Mouse (Mus musculus) C2C12 (cell line): ENCODE measurements around the gene Gm38431. TPM values are rescaled to one million over a fixed set of nuclear protein-coding genes. Genes with fewer than 3 reads are reported as not detected.
A peak's percentile ranks its signal among the peaks of the same experiment; 100 is the strongest.

ENCODE experiments used
- H3K27me3 ChIP-seq: one replicate; pipeline ENCODE4 v1.6.1; 2011; ENCODE audit not compliant: control insufficient read depth, insufficient read depth, insufficient read length
- H3K36me3 ChIP-seq: one replicate; pipeline ENCODE4 v1.6.1; 2011; ENCODE audit not compliant: control insufficient read depth, insufficient read depth
- H3K4me3 ChIP-seq: one replicate; pipeline ENCODE4 v1.5.1; 2011; ENCODE audit warnings: mild to moderate bottlenecking, control low read depth; ENCODE audit not compliant: poor library complexity, insufficient read depth, severe bottlenecking
- H3K79me2 ChIP-seq: one replicate; pipeline ENCODE4 v1.6.1; 2011; ENCODE audit not compliant: control insufficient read depth, insufficient read depth
- H3K79me3 ChIP-seq: one replicate; pipeline ENCODE4 v1.6.1; 2011; ENCODE audit warnings: low read depth, control low read depth
- H3ac ChIP-seq: one replicate; pipeline ENCODE3; 2011; ENCODE audit warnings: low read depth; ENCODE audit not compliant: control insufficient read depth, insufficient read length
- CEBPB ChIP-seq: IDR thresholded peaks from one replicate; pipeline ENCODE4 v1.6.1; 2011; ENCODE audit warnings: low read depth, mild to moderate bottlenecking, control low read depth, moderate library complexity
- CTCF ChIP-seq: IDR thresholded peaks from one replicate; pipeline ENCODE4 v1.5.1; 2011; ENCODE audit not compliant: control insufficient read depth, insufficient read depth, insufficient read length
- FOSL1 ChIP-seq: IDR thresholded peaks from one replicate; pipeline ENCODE4 v1.8.0; 2011; ENCODE audit warnings: mild to moderate bottlenecking, low read length; ENCODE audit not compliant: poor library complexity, insufficient read depth, severe bottlenecking
- MAX ChIP-seq: IDR thresholded peaks from one replicate; pipeline ENCODE4 v1.6.1; 2011; ENCODE audit warnings: mild to moderate bottlenecking, control low read depth
- MYOD1 ChIP-seq: IDR thresholded peaks from one replicate; pipeline ENCODE4 v1.6.1; 2011; ENCODE audit warnings: low read depth; ENCODE audit not compliant: control insufficient read depth, insufficient read length
- MYOG ChIP-seq: IDR thresholded peaks from one replicate; pipeline ENCODE4 v1.6.1; 2011; ENCODE audit not compliant: control insufficient read depth, insufficient read length; ENCODE audit errors: extremely low read depth
- USF1 ChIP-seq: IDR thresholded peaks from one replicate; pipeline ENCODE4 v1.6.1; 2011; ENCODE audit warnings: low read depth, mild to moderate bottlenecking, control low read depth, moderate library complexity
- polyA plus RNA-seq: library from polyadenylated mRNA; unstranded; fragments of >200 nt; fragmentation: generic; extraction: Trizol; gene quantifications from one replicate; pipeline ENCODE4 v1.2.1, GENCODE M21; 2012; ENCODE audit warnings: missing spikeins

Gene Gm38431
- polyA plus RNA-seq, 1 experiment, result 1.3 TPM

DNA sequence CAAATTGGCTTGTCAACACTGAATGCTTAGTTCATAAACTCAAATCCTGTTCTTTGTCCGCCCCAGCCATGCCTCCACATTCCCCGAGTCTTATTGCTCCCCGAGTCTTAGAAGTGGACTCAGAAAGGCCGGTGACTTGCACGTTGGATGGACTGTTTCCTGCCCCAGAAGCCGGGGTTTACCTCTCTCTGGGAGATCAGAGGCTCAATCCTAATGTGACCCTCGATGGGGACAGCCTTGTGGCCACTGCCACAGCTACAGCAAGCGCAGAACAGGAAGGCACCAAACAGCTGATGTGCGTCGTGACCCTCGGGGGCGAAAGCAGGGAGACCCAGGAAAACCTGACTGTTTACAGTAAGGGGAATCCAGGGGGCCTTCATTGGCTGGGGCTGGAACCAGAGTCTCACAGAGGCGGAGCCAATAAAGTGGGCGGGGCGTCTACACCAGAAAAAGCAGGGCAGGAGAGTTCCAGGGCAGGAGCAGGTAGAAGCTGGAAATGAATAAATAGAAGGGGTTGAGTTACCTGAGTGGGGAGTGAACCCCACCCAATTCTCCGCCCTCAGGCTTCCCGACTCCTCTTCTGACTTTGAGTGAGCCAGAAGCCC is 57.2 kb downstream of the Gm38431 start:
- Histone ChIP-seq H3K79me2 (no peaks in the 10 kb centered on the region), H3K79me3 (no peaks in the 10 kb centered on the region), H3K4me3 (no peak overlapping the region), H3K36me3 (no peaks in the 10 kb centered on the region), H3K27me3 (peaks cover 34% of the 10 kb centered on the region), H3ac (no peak overlapping the region)
- TF ChIP-seq USF1 (no peak), CTCF (no peak), MYOD1 (no peak), MAX (no peak), CEBPB (no peak), FOSL1 (no peak), MYOG (no peak)

DNA sequence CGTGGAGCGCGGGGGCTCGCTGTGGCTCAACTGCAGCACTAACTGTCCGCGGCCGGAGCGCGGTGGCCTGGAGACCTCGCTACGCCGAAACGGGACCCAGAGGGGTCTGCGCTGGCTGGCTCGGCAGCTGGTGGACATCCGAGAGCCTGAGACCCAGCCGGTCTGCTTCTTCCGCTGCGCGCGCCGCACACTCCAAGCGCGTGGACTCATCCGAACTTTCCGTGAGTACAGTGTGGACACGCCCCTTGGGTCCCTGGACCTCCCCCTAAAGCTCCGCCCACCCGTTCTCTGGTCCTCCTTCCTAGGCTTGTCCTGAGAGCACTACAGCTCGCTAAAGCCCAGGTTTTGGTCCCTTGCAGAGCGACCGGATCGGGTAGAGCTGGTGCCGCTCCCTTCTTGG is 58.7 kb downstream of the Gm38431 start:
- Histone ChIP-seq H3ac (peak overlapping the region; percentile 69), H3K79me2 (no peaks in the 10 kb centered on the region), H3K79me3 (no peaks in the 10 kb centered on the region), H3K27me3 (peaks cover 28% of the 10 kb centered on the region), H3K36me3 (no peaks in the 10 kb centered on the region), H3K4me3 (peak overlapping the region; percentile 21)
- no peak for TF ChIP-seq CEBPB
- TF ChIP-seq MYOG, result no peak
- no peak for TF ChIP-seq MAX
- TF ChIP-seq FOSL1, result no peak
- no peak for TF ChIP-seq MYOD1
- no peak for TF ChIP-seq USF1

DNA sequence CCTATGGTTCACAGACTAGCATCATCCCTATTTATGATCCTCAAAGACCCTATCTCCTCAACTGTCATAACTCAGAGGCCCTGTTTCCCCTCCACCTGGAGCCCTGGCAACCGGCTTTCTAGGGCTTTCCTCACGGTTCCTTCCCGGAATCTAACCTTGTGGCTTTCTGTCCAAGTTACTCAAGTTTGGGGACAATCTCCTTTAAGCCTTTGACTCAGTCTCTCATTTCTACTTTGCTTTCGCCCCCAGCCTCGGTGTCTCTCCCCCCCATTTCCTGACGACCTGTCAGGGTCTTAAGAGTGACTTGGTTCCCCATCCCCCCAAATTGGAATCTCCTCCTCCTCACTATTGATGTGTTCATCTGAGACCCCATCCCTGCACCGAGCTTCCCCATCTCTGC is 59.3 kb downstream of the Gm38431 start:
- Histone ChIP-seq H3K79me3 (no peaks in the 10 kb centered on the region), H3K27me3 (peaks cover 21% of the 10 kb centered on the region), H3K79me2 (no peaks in the 10 kb centered on the region), H3ac (no peak overlapping the region), H3K4me3 (no peak overlapping the region), H3K36me3 (no peaks in the 10 kb centered on the region)
- TF ChIP-seq MAX (no peak), FOSL1 (no peak), MYOG (no peak), CTCF (no peak), CEBPB (no peak), MYOD1 (no peak), USF1 (no peak)

DNA sequence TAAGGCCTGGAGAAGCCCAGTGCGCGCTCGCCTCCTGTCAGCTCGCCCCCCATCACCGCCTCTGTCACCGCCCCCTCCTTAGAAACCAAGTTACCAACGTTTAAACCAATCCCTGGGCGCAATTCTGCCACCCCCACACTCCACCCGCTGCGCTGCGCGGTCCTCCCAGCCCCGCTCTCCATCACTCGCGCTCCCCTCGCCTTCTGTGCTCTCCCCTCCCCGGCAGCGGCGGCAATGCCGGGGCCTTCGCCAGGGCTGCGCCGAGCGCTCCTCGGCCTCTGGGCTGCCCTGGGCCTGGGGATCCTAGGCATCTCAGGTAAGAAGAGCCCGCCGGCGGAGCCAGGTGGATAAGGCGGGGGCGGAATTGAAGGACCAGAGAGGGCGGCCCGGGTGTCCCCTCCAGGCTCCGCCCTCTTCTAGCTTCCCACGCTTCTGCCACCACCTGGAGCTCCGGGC is 59.9 kb downstream of the Gm38431 start, which contains the start of gene Icam5:
Icam5 (plus strand) TSS at position 178 of the 456 bp plus-strand sequence.
- Histone ChIP-seq H3ac (peak within 1 kb of the TSS; percentile 69), H3K79me3 (no peaks in the 10 kb centered on the region), H3K79me2 (no peaks in the 10 kb centered on the region), H3K36me3 (no peaks in the 10 kb centered on the region), H3K4me3 (peak within 1 kb of the TSS; percentile 26), H3K27me3 (peaks cover 16% of the 10 kb centered on the region)
- TF ChIP-seq USF1 (no peak), MAX (no peak), CTCF (no peak), MYOD1 (no peak)

DNA sequence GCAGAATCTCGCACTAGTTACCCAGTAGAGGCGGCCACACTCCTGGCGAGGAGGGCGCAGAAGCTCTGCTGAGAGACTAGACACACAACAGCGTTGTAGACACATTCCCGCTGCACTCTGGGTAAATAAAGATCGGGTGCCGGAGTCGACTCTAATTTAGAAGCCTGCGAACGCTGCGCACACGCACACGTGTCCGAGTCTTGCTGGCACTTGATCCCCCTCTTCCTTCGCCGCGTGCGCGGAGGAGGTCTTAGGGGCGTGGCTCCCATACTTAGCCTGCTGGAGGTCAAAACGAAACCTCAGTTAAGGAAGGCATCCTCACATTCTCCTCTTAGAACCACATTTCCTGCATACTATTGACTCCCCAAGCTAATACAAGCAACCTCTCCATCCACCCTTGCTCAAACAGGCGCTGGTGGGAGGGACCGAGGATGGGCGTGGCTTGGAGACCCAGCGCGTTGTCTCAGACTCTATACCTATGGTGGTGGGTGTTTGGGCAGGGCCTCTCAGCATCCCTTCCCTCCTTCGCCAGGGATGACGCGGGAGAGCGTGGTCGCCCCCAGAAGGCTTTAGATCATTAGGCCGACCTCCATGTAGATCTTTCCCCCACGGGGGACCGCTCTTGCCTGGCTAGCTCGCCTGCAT is 60.4 kb downstream of the Gm38431 start:
- Histone ChIP-seq H3K79me2 (no peaks in the 10 kb centered on the region), H3K4me3 (peak overlapping the region; percentile 26), H3K27me3 (peaks cover 10% of the 10 kb centered on the region), H3ac (peak overlapping the region; percentile 52), H3K79me3 (no peaks in the 10 kb centered on the region), H3K36me3 (no peaks in the 10 kb centered on the region)
- TF ChIP-seq CTCF (no peak), MYOD1 (no peak), USF1 (no peak), MAX (no peak), CEBPB (no peak), FOSL1 (no peak), MYOG (no peak)
